Mouse (Mus musculus): ENCODE measurements around the gene 1110051M20Rik. TPM values are rescaled to one million over a fixed set of nuclear protein-coding genes. Genes with fewer than 3 reads are reported as not detected.
A peak's percentile ranks its signal among the peaks of the same experiment; 100 is the strongest.

1110051M20Rik gene
- polyA plus RNA-seq, 1 experiment from 2014 or later = 98.6 TPM

- Histone ChIP-seq H3K4me1 (ENCODE audit: control insufficient read depth, insufficient read depth, low read length) (no peaks in the 10 kb centered on the region), H3K36me3 (ENCODE audit: control insufficient read depth, insufficient read depth, low read length) (no peaks in the 10 kb centered on the region), H3K4me3 (ENCODE audit: low read depth, low read length) (no peak overlapping the region), H3K27ac (ENCODE audit: low read depth, low read length) (0 out of 2 replicates have a peak overlapping the region, but pooled peaks have one; percentile 27), H3K27me3 (ENCODE audit: control insufficient read depth, insufficient read depth, low read length) (no peaks in the 10 kb centered on the region), H3K9me3 (ENCODE audit: control insufficient read depth, low read length) (no peaks in the 10 kb centered on the region), H3K9ac (ENCODE audit: low read length) (no peak overlapping the region), H3K4me2 (ENCODE audit: low read depth) (no peak overlapping the region)
- no peak for ATAC-seq (ENCODE audit: insufficient read depth, low FRiP score, low TSS enrichment)
- DNase-seq (ENCODE audit: low spot score) = peak; percentile 10
- 29% methylated on average over 4 of the region's 4 CpGs for whole genome bisulfite sequencing
These were observed 83.4 kb downstream of the 1110051M20Rik start for GRCm38 (mm10) chr2:91361068-91361528.

GRCm38 (mm10) chr2:91355767-91356166, 88.7 kb downstream of the 1110051M20Rik start:
- WGBS = 95% methylated on average over 3 of the region's 3 CpGs
- H3K36me3 ChIP-seq (ENCODE audit: control insufficient read depth, insufficient read depth, low read length) = no peaks in the 10 kb centered on the region
- DNase-seq (ENCODE audit: low spot score) (no peak), ATAC-seq (ENCODE audit: insufficient read depth, low FRiP score, low TSS enrichment) (no peak)
- no peaks in the 10 kb centered on the region for H3K4me1 ChIP-seq (ENCODE audit: control insufficient read depth, insufficient read depth, low read length)
- H3K27ac ChIP-seq (ENCODE audit: low read depth, low read length) = no peak overlapping the region
- H3K9ac ChIP-seq (ENCODE audit: low read length) = no peak overlapping the region
- no peaks in the 10 kb centered on the region for H3K9me3 ChIP-seq (ENCODE audit: control insufficient read depth, low read length)
- no peak overlapping the region for H3K4me2 ChIP-seq (ENCODE audit: low read depth)
- H3K4me3 ChIP-seq (ENCODE audit: low read depth, low read length) = no peak overlapping the region
- H3K27me3 ChIP-seq (ENCODE audit: control insufficient read depth, insufficient read depth, low read length) = no peaks in the 10 kb centered on the region

- Histone ChIP-seq H3K27me3 (ENCODE audit: control insufficient read depth, insufficient read depth, low read length) (no peaks in the 10 kb centered on the region), H3K4me3 (ENCODE audit: low read depth, low read length) (no peak overlapping the region), H3K9me3 (ENCODE audit: control insufficient read depth, low read length) (no peaks in the 10 kb centered on the region), H3K36me3 (ENCODE audit: control insufficient read depth, insufficient read depth, low read length) (no peaks in the 10 kb centered on the region), H3K9ac (ENCODE audit: low read length) (no peak overlapping the region), H3K4me1 (ENCODE audit: control insufficient read depth, insufficient read depth, low read length) (no peaks in the 10 kb centered on the region), H3K27ac (ENCODE audit: low read depth, low read length) (no peak overlapping the region), H3K4me2 (ENCODE audit: low read depth) (no peak overlapping the region)
- 86% methylated on average over 6 of the region's 6 CpGs for WGBS
- DNase-seq (ENCODE audit: low spot score) (no peak), ATAC-seq (ENCODE audit: insufficient read depth, low FRiP score, low TSS enrichment) (no peak)
These were observed 89.6 kb downstream of the 1110051M20Rik start for GRCm38 (mm10) chr2:91354727-91355403.

GRCm38 (mm10) chr2:91353854-91354253, 90.7 kb downstream of the 1110051M20Rik start:
- Histone ChIP-seq H3K27me3 (ENCODE audit: control insufficient read depth, insufficient read depth, low read length) (no peaks in the 10 kb centered on the region), H3K27ac (ENCODE audit: low read depth, low read length) (no peak overlapping the region), H3K36me3 (ENCODE audit: control insufficient read depth, insufficient read depth, low read length) (no peaks in the 10 kb centered on the region), H3K4me3 (ENCODE audit: low read depth, low read length) (no peak overlapping the region), H3K4me1 (ENCODE audit: control insufficient read depth, insufficient read depth, low read length) (no peaks in the 10 kb centered on the region), H3K9ac (ENCODE audit: low read length) (no peak overlapping the region), H3K4me2 (ENCODE audit: low read depth) (no peak overlapping the region), H3K9me3 (ENCODE audit: control insufficient read depth, low read length) (no peaks in the 10 kb centered on the region)
- DNase-seq (ENCODE audit: low spot score) (no peak), ATAC-seq (ENCODE audit: insufficient read depth, low FRiP score, low TSS enrichment) (no peak)
- whole genome bisulfite sequencing = 45% methylated on average over 3 of the region's 3 CpGs

GRCm38 (mm10) chr2:91351841-91352240, 92.7 kb downstream of the 1110051M20Rik start:
- Histone ChIP-seq H3K4me3 (ENCODE audit: low read depth, low read length) (no peak overlapping the region), H3K27me3 (ENCODE audit: control insufficient read depth, insufficient read depth, low read length) (no peaks in the 10 kb centered on the region), H3K4me1 (ENCODE audit: control insufficient read depth, insufficient read depth, low read length) (no peaks in the 10 kb centered on the region), H3K9ac (ENCODE audit: low read length) (no peak overlapping the region), H3K4me2 (ENCODE audit: low read depth) (no peak overlapping the region), H3K9me3 (ENCODE audit: control insufficient read depth, low read length) (no peaks in the 10 kb centered on the region), H3K36me3 (ENCODE audit: control insufficient read depth, insufficient read depth, low read length) (no peaks in the 10 kb centered on the region), H3K27ac (ENCODE audit: low read depth, low read length) (no peak overlapping the region)
- ATAC-seq (ENCODE audit: insufficient read depth, low FRiP score, low TSS enrichment) (no peak), DNase-seq (ENCODE audit: low spot score) (no peak)

GRCm38 (mm10) chr2:91349974-91350457, 94.5 kb downstream of the 1110051M20Rik start:
- H3K27ac ChIP-seq (ENCODE audit: low read depth, low read length) = no peak overlapping the region
- DNase-seq (ENCODE audit: low spot score) (no peak), ATAC-seq (ENCODE audit: insufficient read depth, low FRiP score, low TSS enrichment) (no peak)
- no peaks in the 10 kb centered on the region for H3K4me1 ChIP-seq (ENCODE audit: control insufficient read depth, insufficient read depth, low read length)
- WGBS = 82% methylated on average over 6 of the region's 6 CpGs
- H3K36me3 ChIP-seq (ENCODE audit: control insufficient read depth, insufficient read depth, low read length) = no peaks in the 10 kb centered on the region
- no peaks in the 10 kb centered on the region for H3K27me3 ChIP-seq (ENCODE audit: control insufficient read depth, insufficient read depth, low read length)
- H3K9ac ChIP-seq (ENCODE audit: low read length) = no peak overlapping the region
- no peak overlapping the region for H3K4me3 ChIP-seq (ENCODE audit: low read depth, low read length)
- H3K4me2 ChIP-seq (ENCODE audit: low read depth) = no peak overlapping the region
- no peaks in the 10 kb centered on the region for H3K9me3 ChIP-seq (ENCODE audit: control insufficient read depth, low read length)

- no peaks in the 10 kb centered on the region for H3K27me3 ChIP-seq (ENCODE audit: control insufficient read depth, insufficient read depth, low read length)
- no peak for DNase-seq (ENCODE audit: low spot score)
- ATAC-seq (ENCODE audit: insufficient read depth, low FRiP score, low TSS enrichment) = no peak
- H3K9me3 ChIP-seq (ENCODE audit: control insufficient read depth, low read length) = no peaks in the 10 kb centered on the region
- no peak overlapping the region for H3K27ac ChIP-seq (ENCODE audit: low read depth, low read length)
- no peaks in the 10 kb centered on the region for H3K4me1 ChIP-seq (ENCODE audit: control insufficient read depth, insufficient read depth, low read length)
- no peak overlapping the region for H3K9ac ChIP-seq (ENCODE audit: low read length)
- no peaks in the 10 kb centered on the region for H3K36me3 ChIP-seq (ENCODE audit: control insufficient read depth, insufficient read depth, low read length)
- WGBS = 82% methylated on average over 4 of the region's 4 CpGs
- H3K4me2 ChIP-seq (ENCODE audit: low read depth) = no peak overlapping the region
- H3K4me3 ChIP-seq (ENCODE audit: low read depth, low read length) = no peak overlapping the region
These were observed 95.6 kb downstream of the 1110051M20Rik start for GRCm38 (mm10) chr2:91348936-91349335.

- Histone ChIP-seq H3K27me3 (ENCODE audit: control insufficient read depth, insufficient read depth, low read length) (no peaks in the 10 kb centered on the region), H3K4me3 (ENCODE audit: low read depth, low read length) (no peak overlapping the region), H3K4me1 (ENCODE audit: control insufficient read depth, insufficient read depth, low read length) (no peaks in the 10 kb centered on the region), H3K36me3 (ENCODE audit: control insufficient read depth, insufficient read depth, low read length) (no peaks in the 10 kb centered on the region), H3K9me3 (ENCODE audit: control insufficient read depth, low read length) (no peaks in the 10 kb centered on the region), H3K27ac (ENCODE audit: low read depth, low read length) (no peak overlapping the region), H3K4me2 (ENCODE audit: low read depth) (no peak overlapping the region), H3K9ac (ENCODE audit: low read length) (no peak overlapping the region)
- WGBS = 92% methylated on average over 1 of the region's 1 CpGs
- DNase-seq (ENCODE audit: low spot score) (no peak), ATAC-seq (ENCODE audit: insufficient read depth, low FRiP score, low TSS enrichment) (no peak)
These were observed 98.9 kb downstream of the 1110051M20Rik start for GRCm38 (mm10) chr2:91345644-91346043.

GRCm38 (mm10) chr2:91339591-91339990, 104.9 kb downstream of the 1110051M20Rik start:
- Histone ChIP-seq H3K9me3 (ENCODE audit: control insufficient read depth, low read length) (no peaks in the 10 kb centered on the region), H3K4me3 (ENCODE audit: low read depth, low read length) (no peak overlapping the region), H3K27ac (ENCODE audit: low read depth, low read length) (no peak overlapping the region), H3K9ac (ENCODE audit: low read length) (no peak overlapping the region), H3K4me2 (ENCODE audit: low read depth) (no peak overlapping the region), H3K4me1 (ENCODE audit: control insufficient read depth, insufficient read depth, low read length) (no peaks in the 10 kb centered on the region), H3K27me3 (ENCODE audit: control insufficient read depth, insufficient read depth, low read length) (no peaks in the 10 kb centered on the region), H3K36me3 (ENCODE audit: control insufficient read depth, insufficient read depth, low read length) (no peaks in the 10 kb centered on the region)
- 93% methylated on average over 2 of the region's 2 CpGs for WGBS
- no peak for ATAC-seq (ENCODE audit: insufficient read depth, low FRiP score, low TSS enrichment)
- no peak for DNase-seq (ENCODE audit: low spot score)

Measured in neural tube, embryonic 11.5 days (tissue).